In genomic region chr4:134494780-134495545, GRCm38 (mm10) we compare ENCODE assay signal across 8 mouse cellular contexts. TPM values are rescaled to one million over a fixed set of nuclear protein-coding genes. Genes with fewer than 3 reads are reported as not detected.
DNase-seq lines count a peak whose midpoint lies in the region; ATAC-seq lines count a peak whose summit lies in the region.

No protein-coding gene starts in this region.

- 73% methylated on average over 16 of the region's 16 CpGs for WGBS in forebrain, embryonic 14.5 days
- 76% methylated on average over 16 of the region's 16 CpGs for WGBS in forebrain, embryonic 11.5 days
- WGBS in stomach, embryonic 15.5 days, result 58% methylated on average over 16 of the region's 16 CpGs

- peak overlapping the region; percentile 11; the same call in 1 of the 2 replicates for H3K27ac ChIP-seq in forebrain, embryonic 14.5 days (ENCODE audit: low read depth, low read length)
- no peak overlapping the region for H3K27ac ChIP-seq in forebrain, embryonic 11.5 days (ENCODE audit: low read depth, low read length)
- H3K27ac ChIP-seq in stomach, embryonic 15.5 days, result peak overlapping the region; percentile 28; the same call in 1 of the 2 replicates

- ATAC-seq in forebrain, embryonic 14.5 days, result no peak
- no peak for ATAC-seq in forebrain, embryonic 11.5 days (replicated peaks; ENCODE audit: low FRiP score)
- ATAC-seq in erythroid progenitor cell, adult 5-6 weeks (replicated peaks; ENCODE audit: low FRiP score, poor library complexity, severe bottlenecking), result peak; percentile 80
- ATAC-seq in stomach, embryonic 15.5 days (ENCODE audit: insufficient read depth, low FRiP score, low read depth), result peak; percentile 66

- no peak overlapping the region for H3K4me2 ChIP-seq in forebrain, embryonic 14.5 days (ENCODE audit: low read length)
- no peak overlapping the region for H3K4me2 ChIP-seq in forebrain, embryonic 11.5 days (ENCODE audit: low read depth, low read length, severe bottlenecking)
- no peak overlapping the region for H3K4me2 ChIP-seq in stomach, embryonic 15.5 days

- no peak for DNase-seq in forebrain, embryonic 14.5 days (ENCODE audit: low spot score)
- DNase-seq in forebrain, embryonic 11.5 days (ENCODE audit: low spot score), result no peak
- peak; percentile 85 to 91 for DNase-seq in CD8-positive naive resting alpha-beta T cell, adult 2 months (ENCODE audit: low read depth in 2 of 2, low spot score in 2 of 2)
- peak; percentile 74 for DNase-seq in lung, postnatal 10 days
- no peak for DNase-seq in right cerebral cortex, adult 18-20 months
- no peak for DNase-seq in urinary bladder, postnatal 14 days (ENCODE audit: low spot score)

- H3K27me3 ChIP-seq in forebrain, embryonic 14.5 days (replicated peaks; ENCODE audit: control insufficient read depth, insufficient read depth, low read length), result no peaks in the 10 kb centered on the region
- no peaks in the 10 kb centered on the region for H3K27me3 ChIP-seq in forebrain, embryonic 11.5 days (ENCODE audit: control insufficient read depth, insufficient read depth, low read length)
- no peaks in the 10 kb centered on the region for H3K27me3 ChIP-seq in stomach, embryonic 15.5 days (replicated peaks)

- no peak overlapping the region for H3K4me3 ChIP-seq in forebrain, embryonic 14.5 days (ENCODE audit: low read depth, low read length)
- H3K4me3 ChIP-seq in forebrain, embryonic 11.5 days (ENCODE audit: low read depth, low read length), result no peak overlapping the region
- H3K4me3 ChIP-seq in stomach, embryonic 15.5 days (replicated peaks), result no peak overlapping the region

- no peaks in the 10 kb centered on the region for H3K9me3 ChIP-seq in forebrain, embryonic 14.5 days (replicated peaks; ENCODE audit: control insufficient read depth, low read length)
- H3K9me3 ChIP-seq in forebrain, embryonic 11.5 days (ENCODE audit: control insufficient read depth, low read length), result no peaks in the 10 kb centered on the region
- H3K9me3 ChIP-seq in stomach, embryonic 15.5 days, result no peaks in the 10 kb centered on the region

- no peak overlapping the region for H3K9ac ChIP-seq in forebrain, embryonic 14.5 days (ENCODE audit: low read length)
- no peak overlapping the region for H3K9ac ChIP-seq in forebrain, embryonic 11.5 days (ENCODE audit: low read length)
- no peak overlapping the region for H3K9ac ChIP-seq in stomach, embryonic 15.5 days

- peaks cover 2% of the 10 kb centered on the region; the same call in 1 of the 2 replicates for H3K4me1 ChIP-seq in forebrain, embryonic 14.5 days (ENCODE audit: control insufficient read depth, insufficient read depth, low read length)
- peaks cover 6% of the 10 kb centered on the region; the same call in 1 of the 2 replicates for H3K4me1 ChIP-seq in forebrain, embryonic 11.5 days (replicated peaks; ENCODE audit: control insufficient read depth, insufficient read depth, low read length)
- peaks cover 26% of the 10 kb centered on the region for H3K4me1 ChIP-seq in stomach, embryonic 15.5 days

- H3K36me3 ChIP-seq in forebrain, embryonic 14.5 days (ENCODE audit: control insufficient read depth, insufficient read depth, low read length), result no peaks in the 10 kb centered on the region
- H3K36me3 ChIP-seq in forebrain, embryonic 11.5 days (ENCODE audit: control insufficient read depth, insufficient read depth, low read length), result no peaks in the 10 kb centered on the region
- H3K36me3 ChIP-seq in stomach, embryonic 15.5 days, result no peaks in the 10 kb centered on the region

RNA-seq across cellular contexts. Expression of gene Paqr7, which starts 1.5 kb away (rescaled TPM):
- polyA plus RNA-seq in forebrain, embryonic 14.5 days (2014; fragmentation: Nextera tagmentation; extraction: Ambion mirVana), result 4.3 and 6.0 TPM in 2 replicates
- polyA plus RNA-seq in forebrain, embryonic 11.5 days (2014; fragmentation: Nextera tagmentation; extraction: Ambion mirVana), result 1.3 and 1.5 TPM in 2 replicates
- 1.7 and 3.6 TPM in 2 replicates for total RNA-seq in erythroid progenitor cell, adult 5-6 weeks (2015; ENCODE audit: low replicate concordance)
- 1.6 and 1.9 TPM in 2 replicates for total RNA-seq in erythroid progenitor cell, adult 5-6 weeks (2017; ENCODE audit: low replicate concordance)
- polyA plus RNA-seq in stomach, embryonic 15.5 days (2015; fragmentation: Nextera tagmentation; extraction: Ambion mirVana), result 6.4 and 6.7 TPM in 2 replicates

RNA-seq across cellular contexts. Expression of gene Aunip, which starts 15.8 kb away (rescaled TPM):
- polyA plus RNA-seq in forebrain, embryonic 14.5 days (2014; fragmentation: Nextera tagmentation; extraction: Ambion mirVana), result 2.2 and 3.3 TPM in 2 replicates
- 8.7 and 9.3 TPM in 2 replicates for polyA plus RNA-seq in forebrain, embryonic 11.5 days (2014; fragmentation: Nextera tagmentation; extraction: Ambion mirVana)
- total RNA-seq in erythroid progenitor cell, adult 5-6 weeks (2015; ENCODE audit: low replicate concordance), result 3.8 and 15.5 TPM in 2 replicates
- 16.3 and 20.5 TPM in 2 replicates for total RNA-seq in erythroid progenitor cell, adult 5-6 weeks (2017; ENCODE audit: low replicate concordance)
- 12.7 and 14.0 TPM in 2 replicates for polyA plus RNA-seq in stomach, embryonic 15.5 days (2015; fragmentation: Nextera tagmentation; extraction: Ambion mirVana)

RNA-seq across cellular contexts. Expression of gene Stmn1, which starts 26.8 kb away (rescaled TPM):
- 7,624 and 8,172 TPM in 2 replicates for polyA plus RNA-seq in forebrain, embryonic 14.5 days (2014; fragmentation: Nextera tagmentation; extraction: Ambion mirVana)
- polyA plus RNA-seq in forebrain, embryonic 11.5 days (2014; fragmentation: Nextera tagmentation; extraction: Ambion mirVana), result 3,131 and 3,150 TPM in 2 replicates
- 429 and 552 TPM in 2 replicates for total RNA-seq in erythroid progenitor cell, adult 5-6 weeks (2015; ENCODE audit: low replicate concordance)
- 378 and 383 TPM in 2 replicates for total RNA-seq in erythroid progenitor cell, adult 5-6 weeks (2017; ENCODE audit: low replicate concordance)
- polyA plus RNA-seq in stomach, embryonic 15.5 days (2015; fragmentation: Nextera tagmentation; extraction: Ambion mirVana), result 1,192 and 1,334 TPM in 2 replicates

RNA-seq across cellular contexts. Expression of gene Mtfr1l, which starts 40.2 kb away (rescaled TPM):
- polyA plus RNA-seq in forebrain, embryonic 14.5 days (2014; fragmentation: Nextera tagmentation; extraction: Ambion mirVana), result 177 and 185 TPM in 2 replicates
- 132 and 135 TPM in 2 replicates for polyA plus RNA-seq in forebrain, embryonic 11.5 days (2014; fragmentation: Nextera tagmentation; extraction: Ambion mirVana)
- 19.5 and 22.6 TPM in 2 replicates for total RNA-seq in erythroid progenitor cell, adult 5-6 weeks (2015; ENCODE audit: low replicate concordance)
- 17.2 and 17.9 TPM in 2 replicates for total RNA-seq in erythroid progenitor cell, adult 5-6 weeks (2017; ENCODE audit: low replicate concordance)
- 92.1 and 101 TPM in 2 replicates for polyA plus RNA-seq in stomach, embryonic 15.5 days (2015; fragmentation: Nextera tagmentation; extraction: Ambion mirVana)

RNA-seq across cellular contexts. Expression of gene Selenon, which starts 57.0 kb away (rescaled TPM):
- 10.2 and 12.4 TPM in 2 replicates for polyA plus RNA-seq in forebrain, embryonic 14.5 days (2014; fragmentation: Nextera tagmentation; extraction: Ambion mirVana)
- 38.5 and 47.9 TPM in 2 replicates for polyA plus RNA-seq in forebrain, embryonic 11.5 days (2014; fragmentation: Nextera tagmentation; extraction: Ambion mirVana)
- 7.6 and 9.6 TPM in 2 replicates for total RNA-seq in erythroid progenitor cell, adult 5-6 weeks (2015; ENCODE audit: low replicate concordance)
- 0.77 and 2.2 TPM in 2 replicates for total RNA-seq in erythroid progenitor cell, adult 5-6 weeks (2017; ENCODE audit: low replicate concordance)
- 33.0 and 37.8 TPM in 2 replicates for polyA plus RNA-seq in stomach, embryonic 15.5 days (2015; fragmentation: Nextera tagmentation; extraction: Ambion mirVana)

Comparison
In these comparisons a context has a peak if more than half of its experiments do, and no peak if none do; other contexts are left out.
1. ATAC-seq: peak in erythroid progenitor cell, adult 5-6 weeks (single experiment) and stomach, embryonic 15.5 days (single experiment); none in forebrain, embryonic 14.5 days (single experiment) and forebrain, embryonic 11.5 days (single experiment).
2. DNase-seq: peak in CD8-positive naive resting alpha-beta T cell, adult 2 months (2 of 2) and lung, postnatal 10 days (single experiment); none in forebrain, embryonic 14.5 days (single experiment), forebrain, embryonic 11.5 days (single experiment), right cerebral cortex, adult 18-20 months (single experiment) and urinary bladder, postnatal 14 days (single experiment).